Mouse (Mus musculus): ENCODE data around the gene Ccpg1.

GRCm38 (mm10) chr9:72955546-72955945 is 29.7 kb upstream of the Ccpg1 start:
- TF ChIP-seq CTCF (IDR thresholded peaks at IDR 0.05; ENCODE audit: low read depth) (peak; percentile 77), EP300 (IDR thresholded peaks at IDR 0.05; ENCODE audit: low read depth) (no peak)
